Mouse (Mus musculus) bone marrow, adult 2 months (tissue): Measurements from ENCODE around the gene Foxp4.

ENCODE experiments used
- CTCF ChIP-seq: fragments of 200-500 bp; IDR thresholded peaks from 2 replicates; pipeline ENCODE4 v1.5.1; 2011; ENCODE audit warnings: low read length, control low read depth; ENCODE audit not compliant: control insufficient read depth, insufficient read depth
- POLR2A ChIP-seq: fragments of 200-500 bp; IDR thresholded peaks from 2 replicates; pipeline ENCODE4 v1.6.1; 2011; ENCODE audit warnings: low read depth, mild to moderate bottlenecking, control low read depth, low read length, borderline replicate concordance; ENCODE audit not compliant: control insufficient read depth

DNA sequence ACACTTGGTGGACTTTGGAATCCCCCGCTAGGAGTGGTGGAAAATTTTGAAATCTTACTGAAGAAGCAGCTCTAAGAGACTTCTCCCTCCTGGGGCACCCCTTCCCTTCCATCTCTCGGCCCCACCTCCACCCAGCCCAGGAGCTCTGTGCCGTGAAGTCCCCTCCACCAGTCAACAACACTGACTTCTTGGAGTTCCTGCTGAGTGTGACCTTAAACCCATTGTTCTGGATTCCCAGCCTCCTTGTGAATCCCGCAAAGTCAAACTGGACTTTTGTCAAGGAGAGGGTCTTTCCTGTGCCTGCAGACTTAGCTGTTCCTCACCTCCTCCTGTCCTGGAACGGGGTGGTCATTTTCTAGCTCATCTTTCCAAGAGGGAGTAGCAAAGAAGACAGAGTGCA, 28.8 kb upstream of the Foxp4 start:
- TF ChIP-seq CTCF (no peak), POLR2A (no peak)
